21 mouse cellular contexts compared by ENCODE assay signal in the genomic region with DNA sequence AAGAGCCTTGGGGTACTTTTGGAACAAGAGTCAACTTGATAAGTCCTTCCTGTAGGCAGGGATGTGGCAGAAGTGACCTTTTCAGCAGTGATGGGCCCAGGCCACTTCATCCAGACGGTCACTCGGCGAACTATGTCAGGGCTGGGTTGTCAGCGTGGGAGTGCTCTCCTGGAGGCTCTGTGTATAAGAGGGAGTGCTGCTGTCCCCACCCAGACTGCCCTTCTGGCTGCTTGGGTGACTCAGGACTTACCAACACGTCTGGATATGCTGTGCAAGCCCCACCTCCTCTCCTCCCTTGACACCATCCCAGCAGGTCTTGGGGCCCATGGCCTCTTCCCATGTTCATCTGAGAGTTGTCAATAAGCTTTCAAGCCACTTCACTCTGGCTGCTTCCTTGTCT. TPM values are rescaled to one million over a fixed set of nuclear protein-coding genes. Genes with fewer than 3 reads are reported as not detected.
DNase-seq lines count a peak whose midpoint lies in the region; ATAC-seq lines count a peak whose summit lies in the region.
"Had no signal": no experiment of that assay in that cellular context is flagged by ENCODE, and none has a peak within 500 bp of the region (broad histone marks: within the 10 kb centered on the region; RNA-seq: fewer than 3 reads in every experiment).

No protein-coding gene starts in this region.

- H3K4me3 ChIP-seq in forebrain, embryonic 10.5 days, result no peak overlapping the region
- no peak overlapping the region for H3K4me3 ChIP-seq in forebrain, embryonic 13.5 days
- H3K4me3 ChIP-seq in liver, embryonic 11.5 days (ENCODE audit: low read depth, low read length), result no peak overlapping the region
- no peak overlapping the region for H3K4me3 ChIP-seq in liver, embryonic 13.5 days (replicated peaks)
- H3K4me3 ChIP-seq: embryonic facial prominence, embryonic 12.5 days had no signal

- peaks cover 35% of the 10 kb centered on the region for H3K4me1 ChIP-seq in forebrain, embryonic 10.5 days
- peaks cover 8% of the 10 kb centered on the region for H3K4me1 ChIP-seq in forebrain, embryonic 13.5 days
- peaks cover 4% of the 10 kb centered on the region; the same call in 1 of the 2 replicates for H3K4me1 ChIP-seq in liver, embryonic 11.5 days (replicated peaks; ENCODE audit: control insufficient read depth, insufficient read depth, low read length)
- peaks cover 45% of the 10 kb centered on the region for H3K4me1 ChIP-seq in liver, embryonic 13.5 days (replicated peaks)

- H3K9me3 ChIP-seq in forebrain, embryonic 10.5 days, result peaks cover 6% of the 10 kb centered on the region; the same call in 1 of the 2 replicates
- H3K9me3 ChIP-seq in forebrain, embryonic 13.5 days (replicated peaks), result no peaks in the 10 kb centered on the region
- H3K9me3 ChIP-seq in liver, embryonic 11.5 days (ENCODE audit: control insufficient read depth, low read length), result no peaks in the 10 kb centered on the region
- peaks cover 6% of the 10 kb centered on the region for H3K9me3 ChIP-seq in liver, embryonic 13.5 days (replicated peaks)
- H3K9me3 ChIP-seq: embryonic facial prominence, embryonic 12.5 days had no signal

- H3K36me3 ChIP-seq in forebrain, embryonic 10.5 days (replicated peaks), result peaks cover 29% of the 10 kb centered on the region
- H3K36me3 ChIP-seq in forebrain, embryonic 13.5 days (ENCODE audit: poor library complexity, severe bottlenecking), result peaks cover 17% of the 10 kb centered on the region
- peaks cover 4% of the 10 kb centered on the region; the same call in 1 of the 2 replicates for H3K36me3 ChIP-seq in liver, embryonic 11.5 days (ENCODE audit: control insufficient read depth, insufficient read depth, low read length)
- H3K36me3 ChIP-seq in liver, embryonic 13.5 days, result peaks cover 50% of the 10 kb centered on the region

- peak overlapping the region; percentile 86 for H3K27ac ChIP-seq in forebrain, embryonic 10.5 days
- no peak overlapping the region for H3K27ac ChIP-seq in forebrain, embryonic 13.5 days
- no peak overlapping the region for H3K27ac ChIP-seq in liver, embryonic 11.5 days (ENCODE audit: low read depth, low read length)
- H3K27ac ChIP-seq in liver, embryonic 13.5 days, result peak overlapping the region; percentile 62
- H3K27ac ChIP-seq: embryonic facial prominence, embryonic 12.5 days; hindbrain, embryonic 14.5 days had no signal

- intact Hi-C loops in left cerebral cortex, postnatal 10 days (cut with DNase I), result loop anchor here (10.0 kb wide), 1 partner anchor 199 kb away; no protein-coding TSS in a partner anchor

- H3K9ac ChIP-seq in forebrain, embryonic 13.5 days, result no peak overlapping the region
- H3K9ac ChIP-seq in liver, embryonic 11.5 days (ENCODE audit: low read depth, low read length), result no peak overlapping the region
- no peak overlapping the region for H3K9ac ChIP-seq in liver, embryonic 13.5 days
- H3K9ac ChIP-seq: embryonic facial prominence, embryonic 12.5 days; hindbrain, embryonic 14.5 days had no signal

- no peak for ATAC-seq in forebrain, embryonic 13.5 days
- ATAC-seq in liver, embryonic 11.5 days (replicated peaks; ENCODE audit: low FRiP score), result no peak
- no peak for ATAC-seq in liver, embryonic 13.5 days (ENCODE audit: low read depth)
- ATAC-seq: activated CD4-positive, CD25-positive, alpha-beta regulatory T cell, adult 4 months; forebrain, embryonic 16.5 days had no signal

- H3K4me2 ChIP-seq in forebrain, embryonic 13.5 days, result no peak overlapping the region
- no peak overlapping the region for H3K4me2 ChIP-seq in liver, embryonic 11.5 days
- H3K4me2 ChIP-seq in liver, embryonic 13.5 days, result no peak overlapping the region
- H3K4me2 ChIP-seq: embryonic facial prominence, embryonic 12.5 days; hindbrain, embryonic 14.5 days had no signal

- H3K27me3 ChIP-seq in forebrain, embryonic 10.5 days (ENCODE audit: poor library complexity, severe bottlenecking), result no peaks in the 10 kb centered on the region
- no peaks in the 10 kb centered on the region for H3K27me3 ChIP-seq in forebrain, embryonic 13.5 days
- H3K27me3 ChIP-seq in liver, embryonic 11.5 days (replicated peaks; ENCODE audit: control insufficient read depth, insufficient read depth, low read length), result no peaks in the 10 kb centered on the region
- H3K27me3 ChIP-seq in liver, embryonic 13.5 days, result 0 out of 2 replicates have a peak, but pooled peaks cover 2% of the 10 kb centered on the region
- H3K27me3 ChIP-seq: embryonic facial prominence, embryonic 12.5 days had no signal

- WGBS in forebrain, embryonic 10.5 days, result 75% methylated on average over 5 of the region's 5 CpGs
- 77% methylated on average over 5 of the region's 5 CpGs for WGBS in forebrain, embryonic 13.5 days
- WGBS in liver, embryonic 11.5 days, result 72% methylated on average over 5 of the region's 5 CpGs
- WGBS in liver, embryonic 13.5 days (ENCODE audit: insufficient replicate concordance), result 68% methylated on average over 5 of the region's 5 CpGs

- no peak for DNase-seq in forebrain, embryonic 10.5 days (ENCODE audit: extremely low spot score, low spot score)
- peak; percentile 47 for DNase-seq in liver
- no peak for DNase-seq in liver, embryonic 11.5 days (ENCODE audit: low spot score)
- DNase-seq in 416B (ENCODE audit: low read depth), result peak; percentile 18
- DNase-seq in liver, embryonic 13.5 days, result no peak
- DNase-seq in ovary, adult 18-20 months (ENCODE audit: low spot score), result no peak
- no peak for DNase-seq in left cerebral cortex, postnatal 10 days (ENCODE audit: extremely low spot score in 1 of 2, low spot score in 2 of 2)
- DNase-seq: adrenal gland, postnatal 14 days; cerebellum, adult 9-11 months; gastrocnemius, postnatal 36 days; kidney, postnatal 14 days; layer of hippocampus, adult 9-11 months; lung, postnatal 36 days; thymus, postnatal 14 days had no signal

RNA-seq across cellular contexts. Expression of gene Nuak2, which starts 37.5 kb away (rescaled TPM):
- 49.9 TPM in 2 replicates for polyA plus RNA-seq in forebrain, embryonic 10.5 days (2016; fragmentation: Nextera tagmentation; extraction: Ambion mirVana)
- 28.8 and 36.5 TPM in 2 replicates for polyA plus RNA-seq in forebrain, embryonic 13.5 days (2015; fragmentation: Nextera tagmentation; extraction: Ambion mirVana)
- 1.2 and 2.0 TPM in 2 replicates for polyA plus RNA-seq in liver, embryonic 11.5 days (2014; fragmentation: Nextera tagmentation; extraction: Ambion mirVana)
- 1.6 and 1.8 TPM in 2 replicates for polyA plus RNA-seq in liver, embryonic 13.5 days (2015; fragmentation: Nextera tagmentation; extraction: Ambion mirVana)
- 1 to 10 TPM; 1.1 to 1.3 TPM for total RNA-seq in left cerebral cortex, postnatal 10 days (2021)

RNA-seq across cellular contexts. Expression of gene Tmcc2, which starts 37.7 kb away (rescaled TPM):
- polyA plus RNA-seq in forebrain, embryonic 10.5 days (2016; fragmentation: Nextera tagmentation; extraction: Ambion mirVana), result 7.9 and 8.8 TPM in 2 replicates
- 16.7 and 19.7 TPM in 2 replicates for polyA plus RNA-seq in forebrain, embryonic 13.5 days (2015; fragmentation: Nextera tagmentation; extraction: Ambion mirVana)
- polyA plus RNA-seq in liver, embryonic 11.5 days (2014; fragmentation: Nextera tagmentation; extraction: Ambion mirVana), result 24.6 and 28.1 TPM in 2 replicates
- 456 and 511 TPM in 2 replicates for polyA plus RNA-seq in liver, embryonic 13.5 days (2015; fragmentation: Nextera tagmentation; extraction: Ambion mirVana)
- 100 to 1,000 TPM; 141 to 143 TPM for total RNA-seq in left cerebral cortex, postnatal 10 days (2021)

RNA-seq across cellular contexts. Expression of gene Klhdc8a, which starts 55.0 kb away (rescaled TPM):
- 0.30 and 0.33 TPM in 2 replicates for polyA plus RNA-seq in forebrain, embryonic 10.5 days (2016; fragmentation: Nextera tagmentation; extraction: Ambion mirVana)
- polyA plus RNA-seq in forebrain, embryonic 13.5 days (2015; fragmentation: Nextera tagmentation; extraction: Ambion mirVana), result 1.2 and 1.6 TPM in 2 replicates
- polyA plus RNA-seq in liver, embryonic 11.5 days (2014; fragmentation: Nextera tagmentation; extraction: Ambion mirVana), result 0.05 TPM in 1 of 2 replicates, not detected in the other
- polyA plus RNA-seq in liver, embryonic 13.5 days (2015; fragmentation: Nextera tagmentation; extraction: Ambion mirVana), result 0.03 and 0.06 TPM in 2 replicates
- total RNA-seq in left cerebral cortex, postnatal 10 days (2021), result 10 to 100 TPM; 18.4 to 19.8 TPM
- total RNA-seq: megakaryocyte-erythroid progenitor cell, adult 5-6 weeks had no signal
- polyA plus RNA-seq: activated CD4-positive, CD25-positive, alpha-beta regulatory T cell, adult 4 months; limb, embryonic 11.5 days had no signal

Comparison
In these comparisons a context has a peak if more than half of its experiments do, and no peak if none do; other contexts are left out.
1. DNase-seq: peak in liver (single experiment) and 416B (single experiment); none in forebrain, embryonic 10.5 days (single experiment), liver, embryonic 11.5 days (single experiment), liver, embryonic 13.5 days (single experiment), ovary, adult 18-20 months (single experiment) and left cerebral cortex, postnatal 10 days (0 of 2).
2. H3K27ac ChIP-seq: peak in forebrain, embryonic 10.5 days (single experiment) and liver, embryonic 13.5 days (single experiment); none in forebrain, embryonic 13.5 days (single experiment) and liver, embryonic 11.5 days (single experiment).
3. RNA of gene Tmcc2, which starts 37.7 kb away (polyA plus RNA-seq): 456 to 511 TPM in liver, embryonic 13.5 days; 24.6 to 28.1 TPM in liver, embryonic 11.5 days, 16.7 to 19.7 TPM in forebrain, embryonic 13.5 days and 7.9 to 8.8 TPM in forebrain, embryonic 10.5 days; every median in the first group is over 10 times any median in the second.
4. RNA of gene Nuak2, which starts 37.5 kb away (polyA plus RNA-seq): 49.9 TPM in forebrain, embryonic 10.5 days and 28.8 to 36.5 TPM in forebrain, embryonic 13.5 days; 1.6 to 1.8 TPM in liver, embryonic 13.5 days and 1.2 to 2.0 TPM in liver, embryonic 11.5 days; every median in the first group is over 10 times any median in the second.